Mouse (Mus musculus) central nervous system, embryonic 11.5 days (tissue): Measurements from ENCODE around the gene Gstm7. TPM values are rescaled to one million over a fixed set of nuclear protein-coding genes. Genes with fewer than 3 reads are reported as not detected.

Source experiments
- polyA plus RNA-seq: library from polyadenylated mRNA; depleted of rRNA; stranded (reverse); fragments of >200 nt; gene quantifications from 2 replicates; pipeline ENCODE4 v1.2.3, GENCODE M21; 2012; rRNA removed

The Gstm7 gene
- 45.9 and 46.4 TPM in 2 replicates for polyA plus RNA-seq

DNA sequence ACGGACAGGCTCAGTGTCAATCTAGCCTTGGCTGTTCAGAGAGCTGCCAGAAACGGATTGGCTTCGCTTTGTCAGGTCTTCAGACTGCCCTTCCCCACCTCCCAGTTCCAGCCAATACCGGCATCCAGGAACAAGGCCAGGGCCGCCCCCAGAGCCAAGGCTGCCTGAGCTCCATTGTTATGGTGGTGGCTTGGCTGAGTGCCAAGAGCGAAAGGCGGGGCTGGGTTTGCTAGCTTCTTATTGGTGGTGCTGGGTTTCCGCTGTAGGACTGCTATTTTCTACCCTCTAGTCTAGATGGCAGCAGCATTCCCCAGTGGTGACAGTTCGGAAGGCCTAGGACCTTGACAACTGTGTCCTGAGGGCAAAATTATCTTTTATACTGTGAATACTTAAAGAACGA lies at the start of gene Gstm7:
TSS of gene Gstm7 (minus strand) at position 148 of the 400 bp plus-strand sequence.

DNA sequence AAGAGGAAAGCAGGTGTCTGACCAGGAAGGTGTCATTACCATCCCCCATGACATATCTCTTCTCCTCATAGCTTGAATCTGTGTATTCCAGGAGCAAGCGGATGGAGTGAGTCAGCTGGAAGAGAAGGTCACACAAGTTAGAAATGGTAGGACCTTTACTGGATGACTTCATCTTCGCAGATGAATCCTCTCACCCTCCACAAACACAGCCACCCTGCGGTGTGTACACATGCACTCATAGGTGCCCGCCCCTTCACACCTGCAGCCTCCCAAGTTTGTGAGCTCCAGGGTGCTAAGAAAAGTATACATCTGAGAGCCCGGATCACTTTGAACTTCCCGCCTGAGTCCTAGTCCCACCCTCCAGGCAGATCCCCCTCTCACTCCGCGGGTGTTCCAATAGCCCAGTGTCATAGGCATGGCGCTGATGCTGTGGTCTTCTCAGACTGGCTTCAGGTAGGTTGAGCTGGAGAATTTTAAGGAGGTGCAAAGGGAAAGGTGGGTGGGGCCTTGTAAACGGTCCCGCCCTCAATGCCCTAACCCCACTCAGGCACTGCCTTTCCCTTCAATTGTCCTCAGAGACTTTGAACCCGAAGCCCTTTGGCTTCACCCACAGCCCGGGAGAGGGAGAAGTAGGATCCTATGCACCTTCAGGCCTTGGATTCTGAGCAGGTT lies 37.2 kb upstream of the Gstm7 start, which contains the start of gene Gstm3:
TSS of gene Gstm3 (minus strand) at position 560 of the 672 bp plus-strand sequence.

DNA sequence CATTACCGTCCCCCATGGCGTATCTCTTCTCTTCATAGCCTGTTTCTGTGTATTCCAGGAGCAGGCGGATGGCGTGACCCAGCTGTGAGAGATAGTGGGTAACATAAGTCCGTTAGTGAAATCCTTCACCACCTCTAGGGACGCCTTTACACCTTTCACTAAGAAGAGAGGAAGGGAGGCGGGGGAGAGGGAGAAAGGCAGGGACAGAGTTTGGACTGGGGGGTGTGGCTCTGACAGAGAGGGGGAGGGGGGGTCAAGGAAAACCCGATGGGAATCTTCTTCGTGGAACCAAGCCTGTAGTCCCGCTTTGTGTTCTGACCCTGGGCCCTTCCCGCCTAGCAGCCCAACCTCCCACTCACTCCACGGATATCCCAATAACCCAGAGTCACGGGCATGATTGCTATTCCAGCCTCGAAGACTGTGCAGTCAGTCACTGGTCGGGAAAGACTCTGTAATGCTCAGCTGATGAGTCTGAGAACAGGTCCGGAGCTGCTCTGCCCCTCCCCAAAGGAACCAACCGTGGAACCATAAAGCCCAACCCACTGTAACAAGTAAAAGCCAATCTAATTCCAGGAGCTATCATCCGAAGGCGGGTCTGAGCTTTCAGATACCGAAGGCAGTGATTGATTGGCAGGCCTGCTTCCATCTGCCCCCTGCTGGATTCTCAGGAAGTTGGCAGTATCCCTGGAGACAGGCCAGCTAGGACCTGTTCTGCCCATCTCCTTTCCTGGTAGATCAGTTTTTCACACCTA lies 11.8 kb upstream of the Gstm7 start, which contains the start of gene Gstm6:
TSS of gene Gstm6 (minus strand) at position 511 of the 752 bp plus-strand sequence.

DNA sequence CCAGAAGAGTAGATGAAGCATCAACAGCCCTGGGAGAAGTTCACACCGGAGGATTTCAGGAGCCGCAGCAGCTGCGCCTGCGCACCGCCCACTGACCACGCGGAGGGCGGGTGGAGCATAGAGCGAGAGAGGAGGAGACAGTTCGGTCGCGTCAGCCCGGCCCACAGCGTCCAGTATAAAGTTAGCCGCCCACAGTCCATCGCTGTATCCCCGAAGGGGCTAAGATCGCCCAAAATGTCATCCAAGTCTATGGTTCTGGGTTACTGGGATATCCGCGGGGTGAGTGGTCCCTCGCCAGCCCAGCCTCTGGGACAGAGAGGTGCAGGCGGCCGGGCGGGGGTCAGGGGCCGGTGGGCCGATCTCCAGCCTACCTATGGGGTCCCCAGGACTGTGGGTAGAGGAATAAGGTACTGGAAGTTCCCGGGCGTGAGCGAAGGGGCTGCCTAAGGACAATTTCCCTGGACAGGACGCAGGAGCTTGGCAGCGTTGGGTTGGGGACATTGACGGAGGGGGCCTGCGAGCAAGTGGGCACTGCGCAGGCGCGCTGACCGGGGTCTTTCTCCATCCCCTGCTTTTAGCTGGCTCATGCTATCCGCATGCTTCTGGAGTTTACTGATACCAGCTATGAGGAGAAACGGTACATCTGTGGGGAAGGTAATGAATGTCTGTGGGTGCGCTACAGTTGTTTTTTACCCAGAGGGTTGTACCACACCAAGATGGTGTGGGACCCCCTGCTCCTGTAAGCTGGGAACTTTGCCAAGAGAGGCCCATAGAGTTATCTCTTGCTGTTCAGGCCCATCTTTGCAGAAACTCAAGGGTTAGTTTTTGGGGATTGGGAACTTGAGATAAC lies 35.7 kb downstream of the Gstm7 start, which contains the start of gene Gstm5:
TSS of gene Gstm5 (plus strand) at position 102 of the 850 bp plus-strand sequence.

DNA sequence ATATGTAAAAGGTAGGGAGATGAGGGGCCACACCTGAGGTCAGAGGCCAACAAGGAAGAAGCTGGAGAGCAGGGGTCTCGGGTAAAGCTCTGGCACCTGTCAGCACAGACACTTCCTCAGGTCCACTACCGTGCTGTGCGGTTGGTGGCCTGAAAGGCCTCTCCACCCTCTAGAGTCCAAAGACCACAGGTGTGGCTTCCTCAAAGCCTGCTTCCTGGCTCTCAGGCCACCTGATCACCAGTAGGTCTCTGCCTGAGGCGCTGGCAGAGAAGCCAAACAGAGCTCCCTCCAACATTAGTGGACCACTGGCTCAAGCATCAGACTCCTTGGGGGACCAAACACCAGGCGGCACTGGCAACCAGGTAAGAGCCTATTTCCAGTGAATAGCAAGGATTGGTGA lies 54.6 kb downstream of the Gstm7 start, which contains the start of gene Eps8l3:
TSS of gene Eps8l3 (plus strand) at position 225 of the 400 bp plus-strand sequence.

Other genes starting within 250 kb of the Gstm7 start
- gene Ahcyl1, start 235.3 kb downstream of the Gstm7 start, polyA plus RNA-seq, result 122 and 155 TPM in 2 replicates
- gene Csf1, start 171.3 kb downstream of the Gstm7 start, polyA plus RNA-seq, result 5.8 and 6.5 TPM in 2 replicates
- 0.05 TPM in 1 of 2 replicates, not detected in the other for gene Eps8l3, start 54.6 kb downstream of the Gstm7 start, polyA plus RNA-seq
- 118 and 190 TPM in 2 replicates for gene Gstm5, start 36.0 kb downstream of the Gstm7 start, polyA plus RNA-seq
- gene Gstm6, start 11.9 kb upstream of the Gstm7 start, polyA plus RNA-seq, result 6.6 and 7.8 TPM in 2 replicates
- gene Gstm3, start 37.5 kb upstream of the Gstm7 start, polyA plus RNA-seq, result 0.12 and 0.15 TPM in 2 replicates
- 12.0 and 24.8 TPM in 2 replicates for gene Gstm2, start 54.6 kb upstream of the Gstm7 start, polyA plus RNA-seq
- gene Gstm1, start 86.2 kb upstream of the Gstm7 start, polyA plus RNA-seq, result 18.9 and 24.1 TPM in 2 replicates
- gene Gstm4, start 113.1 kb upstream of the Gstm7 start, polyA plus RNA-seq, result 9.9 and 12.1 TPM in 2 replicates
- 53.1 and 80.6 TPM in 2 replicates for gene Ampd2, start 154.8 kb upstream of the Gstm7 start, polyA plus RNA-seq
- 0.70 and 0.80 TPM in 2 replicates for gene Gnat2, start 161.0 kb upstream of the Gstm7 start, polyA plus RNA-seq
- gene Gnai3, start 214.3 kb upstream of the Gstm7 start, polyA plus RNA-seq, result 113 and 128 TPM in 2 replicates
- gene Gpr61, start 223.1 kb upstream of the Gstm7 start, polyA plus RNA-seq, result 0.31 and 0.49 TPM in 2 replicates